Mouse (Mus musculus) E14TG2a.4 (cell line): ENCODE measurements around the gene Hist1h3e.
A peak's percentile ranks its signal among the peaks of the same experiment; 100 is the strongest.

Source experiments
- CTCF ChIP-seq: conservative IDR thresholded peaks from 2 replicates; pipeline ENCODE4 v1.5.1; 2014; ENCODE audit warnings: low read length
- NANOG ChIP-seq: IDR thresholded peaks from 2 replicates; pipeline ENCODE4 v1.6.1; 2014; ENCODE audit warnings: borderline replicate concordance, low read length, mixed read lengths
- POU5F1 ChIP-seq: IDR thresholded peaks from 2 replicates; pipeline ENCODE4 v1.6.1; 2014; ENCODE audit warnings: low read length, borderline replicate concordance

DNA sequence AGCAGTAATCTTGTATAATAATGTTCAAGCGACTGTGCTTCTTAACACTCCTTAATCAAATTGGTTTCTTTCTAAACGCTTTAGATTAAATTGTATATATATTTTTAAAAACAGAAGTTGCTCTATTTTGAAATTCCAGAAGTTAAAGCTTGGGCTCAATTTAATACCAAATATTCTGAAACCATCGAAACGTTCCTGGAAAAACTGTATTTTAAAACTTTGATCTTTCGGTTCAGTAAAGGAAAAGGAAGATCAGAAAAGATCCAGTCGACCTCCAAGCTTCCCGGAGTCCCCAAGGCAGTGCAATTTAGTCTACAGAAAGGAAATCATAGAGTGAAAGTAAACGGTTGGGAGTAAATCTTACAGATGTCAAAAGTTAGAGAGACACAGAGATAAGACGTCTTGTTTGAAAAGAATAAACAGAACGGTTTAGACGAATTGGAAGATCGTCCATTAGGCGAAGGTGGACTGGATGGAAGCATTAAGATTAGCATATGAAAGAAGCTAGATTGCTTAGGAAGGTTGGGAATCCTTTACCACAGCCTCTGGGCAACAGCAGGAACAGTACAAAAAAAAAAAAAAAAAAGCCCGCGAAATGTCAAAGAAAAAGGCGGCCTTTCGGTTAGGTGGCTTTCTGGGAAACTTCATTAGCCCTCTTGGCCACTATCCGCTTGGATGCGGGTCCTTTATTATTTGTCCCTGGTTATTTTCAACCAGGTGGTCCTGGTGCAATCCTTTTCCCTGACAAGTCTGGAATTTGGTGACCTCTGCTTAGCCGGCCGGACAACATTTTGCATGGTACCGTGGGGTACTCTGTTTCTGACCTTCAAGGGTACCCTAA is 24.1 kb upstream of the Hist1h3e start:
- TF ChIP-seq CTCF (no peak), NANOG (peak; percentile 71), POU5F1 (peak; percentile 42)
